Mouse (Mus musculus): ENCODE data around the gene Osbpl9.

DNA sequence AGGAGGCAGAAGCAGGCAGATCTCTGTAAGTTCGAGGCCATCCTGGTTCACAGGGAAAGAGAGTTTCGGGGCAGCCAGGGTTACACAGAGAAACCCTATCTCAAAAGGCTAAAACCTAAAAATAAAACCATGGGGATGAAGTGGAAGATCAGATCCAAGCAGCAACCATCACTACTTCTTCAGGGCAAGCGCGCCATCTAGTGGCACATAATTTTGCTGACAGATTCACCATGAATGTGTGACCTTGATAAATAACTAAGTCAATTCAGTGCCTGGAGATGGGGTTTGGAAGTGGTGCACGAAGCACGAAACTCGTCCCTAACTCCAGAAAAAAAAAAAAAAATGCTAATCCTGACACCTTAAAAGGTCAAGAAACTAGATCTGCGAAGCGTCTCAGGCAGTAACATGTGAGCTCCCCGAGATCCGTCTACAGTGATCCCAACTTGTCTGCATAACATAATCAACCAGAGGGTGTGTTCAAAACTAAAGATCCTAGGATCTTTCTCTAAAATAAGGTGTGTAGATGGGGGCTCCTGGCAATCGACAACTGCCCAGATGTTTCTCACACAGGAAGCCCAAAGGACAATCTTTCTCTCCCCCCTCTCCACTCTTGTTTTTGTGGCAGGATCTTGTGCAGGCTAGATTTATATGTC, 36.4 kb downstream of the Osbpl9 start:
- no peak for TF ChIP-seq POLR2A (IDR thresholded peaks at IDR 0.05; ENCODE audit: low read depth, low read length)
- peak; percentile 60; the same call in 1 of the 2 replicates for TF ChIP-seq CTCF (IDR thresholded peaks at IDR 0.05; ENCODE audit: borderline replicate concordance, insufficient read depth, low read length)
